Mouse (Mus musculus) heart, postnatal 10 days (tissue): Measurements from ENCODE around the gene Ccdc14. TPM values are rescaled to one million over a fixed set of nuclear protein-coding genes. Genes with fewer than 3 reads are reported as not detected.
"Not testable (repeated sequence)": the region's sequence is repeated elsewhere in the genome, so short reads cannot be mapped to it uniquely, and the experiment has no call there.

Experiments used
- DNase-seq, 2 experiments: peaks; one replicate each; pipeline ENCODE4 v3.0.0; 2021
- intact Hi-C: fragments of 180-260 bp; cut with DNase I; formaldehyde crosslinking; loops from one replicate; pipeline ENCODE4 v1.15.1; 2025
- total RNA-seq, 2 experiments: library from RNA; stranded (reverse); gene quantifications; 2 replicates each; pipeline ENCODE4 v1.2.3; 2021

Ccdc14 gene
- total RNA-seq, 2 experiments from 2014 or later: 3.8 to 5.3 TPM

GRCm38 (mm10) chr16:34706019-34706418 lies 15.6 kb downstream of the Ccdc14 start:
- intact Hi-C loops: no loop called here

GRCm38 (mm10) chr16:34706487-34706946 lies 16.1 kb downstream of the Ccdc14 start:
- intact Hi-C loops: no loop called here

More at GRCm38 (mm10) chr16:34706019-34706418, 15.6 kb downstream of the Ccdc14 start:
- no peak for DNase-seq

GRCm38 (mm10) chr16:34711481-34711880 lies 21.1 kb downstream of the Ccdc14 start:
- intact Hi-C loops: no loop called here

More at GRCm38 (mm10) chr16:34706487-34706946, 16.1 kb downstream of the Ccdc14 start:
- DNase-seq: peak; percentile 48 to 61

GRCm38 (mm10) chr16:34725156-34725555 lies 34.7 kb downstream of the Ccdc14 start:
- DNase-seq: no peak
- intact Hi-C loops: no loop called here

More at GRCm38 (mm10) chr16:34711481-34711880, 21.1 kb downstream of the Ccdc14 start:
- peak; percentile 9 to 24 for DNase-seq

GRCm38 (mm10) chr16:34728610-34729009 lies 38.2 kb downstream of the Ccdc14 start:
- intact Hi-C loops, DNase-seq: not testable (repeated sequence)

GRCm38 (mm10) chr16:34729371-34729770 lies 39.0 kb downstream of the Ccdc14 start:
- intact Hi-C loops: no loop called here
- DNase-seq: no peak

GRCm38 (mm10) chr16:34738656-34739233 lies 48.3 kb downstream of the Ccdc14 start:
- no peak for DNase-seq
- intact Hi-C loops: no loop called here

- intact Hi-C loops: no loop called here
- no peak for DNase-seq
Observed at GRCm38 (mm10) chr16:34742930-34743329, 52.5 kb downstream of the Ccdc14 start.

GRCm38 (mm10) chr16:34745065-34745585 lies 54.7 kb downstream of the Ccdc14 start, which contains the start of gene Mylk:
TSS of gene Mylk (plus strand) at chr16:34745210.
- peak; percentile 90 to 91 for DNase-seq
- intact Hi-C loops: no loop called here

- intact Hi-C loops: no loop called here
- DNase-seq: no peak
Observed at GRCm38 (mm10) chr16:34748081-34748720, 57.8 kb downstream of the Ccdc14 start.

GRCm38 (mm10) chr16:34749536-34749935 lies 59.1 kb downstream of the Ccdc14 start:
- no peak for DNase-seq
- intact Hi-C loops: no loop called here

- intact Hi-C loops: no loop called here
- no peak for DNase-seq
Observed at GRCm38 (mm10) chr16:34752026-34752425, 61.6 kb downstream of the Ccdc14 start.

GRCm38 (mm10) chr16:34752977-34753376 lies 62.6 kb downstream of the Ccdc14 start:
- intact Hi-C loops: no loop called here
- no peak for DNase-seq

- DNase-seq: no peak
- intact Hi-C loops: no loop called here
Observed at GRCm38 (mm10) chr16:34756991-34757390, 66.6 kb downstream of the Ccdc14 start.

- no peak for DNase-seq
- intact Hi-C loops: no loop called here
Observed at GRCm38 (mm10) chr16:34758205-34758604, 67.8 kb downstream of the Ccdc14 start.

- intact Hi-C loops: no loop called here
- no peak for DNase-seq
Observed at GRCm38 (mm10) chr16:34763959-34764591, 73.7 kb downstream of the Ccdc14 start.

GRCm38 (mm10) chr16:34765666-34766065 lies 75.2 kb downstream of the Ccdc14 start:
- no peak for DNase-seq
- intact Hi-C loops: no loop called here

- intact Hi-C loops: no loop called here
- DNase-seq: no peak
Observed at GRCm38 (mm10) chr16:34766193-34766592, 75.8 kb downstream of the Ccdc14 start.

- DNase-seq: no peak
- intact Hi-C loops: no loop called here
Observed at GRCm38 (mm10) chr16:34767443-34767842, 77.0 kb downstream of the Ccdc14 start.

GRCm38 (mm10) chr16:34768436-34768835 lies 78.0 kb downstream of the Ccdc14 start:
- intact Hi-C loops: no loop called here

GRCm38 (mm10) chr16:34770127-34770526 lies 79.7 kb downstream of the Ccdc14 start:
- intact Hi-C loops: no loop called here
- no peak for DNase-seq

More at GRCm38 (mm10) chr16:34768436-34768835, 78.0 kb downstream of the Ccdc14 start:
- no peak for DNase-seq
